Mouse (Mus musculus) MEL (cell line): Measurements from ENCODE around the gene Neurl2.

Experiments
- CTCF ChIP-seq, 3 experiments: IDR thresholded peaks in 2 of 3; conservative IDR thresholded peaks in 1 of 3; 2 replicates each; pipeline ENCODE4 v1.5.1; 2011 to 2012; ENCODE audit warnings: low read length in 3 of 3, low read depth in 2 of 3, mild to moderate bottlenecking in 2 of 3, improper control_type of control experiment in 1 of 3, inconsistent platforms in 1 of 3, mixed read lengths in 1 of 3, moderate library complexity in 1 of 3; ENCODE audit not compliant: control insufficient read depth in 1 of 3, insufficient read depth in 1 of 3, poor library complexity in 1 of 3, severe bottlenecking in 1 of 3
- E2F4 ChIP-seq: IDR thresholded peaks from 2 replicates; pipeline ENCODE4 v1.6.1; 2011; ENCODE audit warnings: low read depth, low read length, improper control_type of control experiment, borderline replicate concordance
- ELF1 ChIP-seq: IDR thresholded peaks from 2 replicates; pipeline ENCODE4 v1.6.1; 2014; ENCODE audit warnings: low read depth, mild to moderate bottlenecking, inconsistent platforms, low read length, improper control_type of control experiment, moderate library complexity
- EP300 ChIP-seq, 2 experiments: IDR thresholded peaks; 2 replicates each; pipeline ENCODE4 v1.6.1; 2011; ENCODE audit warnings: improper control_type of control experiment in 2 of 2, low read length in 2 of 2, low read depth in 1 of 2, mild to moderate bottlenecking in 1 of 2
- HCFC1 ChIP-seq: IDR thresholded peaks from 2 replicates; pipeline ENCODE4 v1.6.1; 2012; ENCODE audit warnings: low read depth, mild to moderate bottlenecking, inconsistent platforms, low read length, improper control_type of control experiment, moderate library complexity
- JUND ChIP-seq: IDR thresholded peaks from 2 replicates; pipeline ENCODE4 v1.6.1; 2011; ENCODE audit warnings: low read depth, mild to moderate bottlenecking, improper control_type of control experiment, low read length
- POLR2A ChIP-seq, 2 experiments: IDR thresholded peaks; 2 replicates each; pipeline ENCODE4 v1.6.1; 2011 to 2012; ENCODE audit warnings: low read length in 2 of 2, mild to moderate bottlenecking in 2 of 2, control low read depth in 1 of 2, improper control_type of control experiment in 1 of 2, low read depth in 1 of 2, moderate library complexity in 1 of 2; ENCODE audit not compliant: control insufficient read depth in 1 of 2, insufficient read depth in 1 of 2, poor library complexity in 1 of 2
- POLR2AphosphoS5 ChIP-seq: IDR thresholded peaks from 2 replicates; pipeline ENCODE4 v1.6.1; 2012; ENCODE audit warnings: low read depth, borderline replicate concordance, mild to moderate bottlenecking, inconsistent platforms, low read length, moderate library complexity, mixed read lengths
- TAL1 ChIP-seq: IDR thresholded peaks from 2 replicates; pipeline ENCODE4 v1.6.1; 2012; ENCODE audit warnings: mild to moderate bottlenecking, inconsistent platforms, low read length, moderate library complexity, mixed read lengths
- TBP ChIP-seq: IDR thresholded peaks from 2 replicates; pipeline ENCODE4 v1.8.0; 2011; ENCODE audit warnings: low read depth, low read length, improper control_type of control experiment
- TCF12 ChIP-seq: IDR thresholded peaks from 2 replicates; pipeline ENCODE4 v1.6.1; 2014; ENCODE audit warnings: low read depth, mild to moderate bottlenecking, inconsistent platforms, low read length, improper control_type of control experiment, moderate library complexity
- USF1 ChIP-seq: IDR thresholded peaks from 2 replicates; pipeline ENCODE4 v1.6.1; 2014; ENCODE audit warnings: low read depth, mild to moderate bottlenecking, inconsistent platforms, low read length, improper control_type of control experiment, moderate library complexity

DNA sequence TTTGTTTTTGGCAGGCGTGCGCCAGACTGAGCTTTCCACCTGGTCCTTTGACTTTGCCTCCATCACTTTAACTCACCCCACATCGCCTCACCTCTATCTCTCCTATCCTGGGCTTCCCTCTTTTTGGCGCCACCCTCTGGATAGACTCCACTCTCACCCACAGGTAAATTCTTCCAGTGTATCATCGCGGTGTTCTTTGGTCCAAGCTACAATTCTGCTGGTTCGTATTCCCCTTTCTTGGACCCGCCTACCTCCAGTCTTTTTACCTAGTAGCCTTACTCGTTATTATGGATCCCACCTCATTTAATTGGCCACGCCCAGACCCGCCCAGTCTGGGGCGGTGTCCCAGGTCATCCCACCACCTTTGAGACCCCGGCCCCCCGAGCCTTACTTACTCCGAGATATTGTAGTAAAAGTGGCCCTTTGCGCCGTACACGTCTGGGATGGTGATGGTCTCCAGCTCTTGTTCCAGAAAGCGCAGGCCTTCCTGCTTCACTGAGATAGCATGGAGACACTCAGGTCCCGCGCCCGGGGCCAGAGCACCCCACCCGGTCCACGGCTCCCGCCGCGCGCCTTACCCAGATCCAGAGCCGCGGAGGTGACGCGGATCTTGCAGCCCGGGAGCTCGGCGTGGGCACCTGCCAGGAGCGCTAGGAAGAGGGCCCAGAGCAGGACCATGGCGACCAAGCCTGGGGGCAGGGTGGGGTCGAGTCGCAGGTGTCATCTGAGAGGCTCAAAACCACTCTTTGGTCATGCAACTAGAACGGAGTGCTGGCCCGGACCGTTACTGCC is 23.2 kb upstream of the Neurl2 start:
- TF ChIP-seq CTCF (IDR thresholded peaks at IDR 0.05 in 2 of 3, conservative IDR thresholded peaks at IDR 0.05 in 1 of 3; ENCODE audit: control insufficient read depth in 1 of 3, insufficient read depth in 1 of 3, low read depth in 2 of 3, low read length in 3 of 3, poor library complexity in 1 of 3, severe bottlenecking in 1 of 3) (peak in 1 of 3 experiments; percentile 17; a peak in 1 of 6 replicates), EP300 (IDR thresholded peaks at IDR 0.05; ENCODE audit: low read depth in 1 of 2, low read length in 2 of 2) (no peak), USF1 (no peak), HCFC1 (no peak), ELF1 (no peak), POLR2AphosphoS5 (no peak), TCF12 (0 out of 2 replicates have a peak, but pooled peaks have one; percentile 10), TAL1 (no peak), E2F4 (no peak), JUND (no peak), TBP (no peak), POLR2A (IDR thresholded peaks at IDR 0.05; ENCODE audit: control insufficient read depth in 1 of 2, insufficient read depth in 1 of 2, low read depth in 1 of 2, low read length in 2 of 2, poor library complexity in 1 of 2) (no peak; a peak in 1 of 4 replicates)
